Mouse (Mus musculus) adrenal gland, postnatal 14 days (tissue): ENCODE measurements around the gene Tagln3. TPM values are rescaled to one million over a fixed set of nuclear protein-coding genes. Genes with fewer than 3 reads are reported as not detected.

Experiments used
- total RNA-seq: library from RNA; stranded (reverse); gene quantifications from 2 replicates; pipeline ENCODE4 v1.2.3, GENCODE M21; 2021

Tagln3 gene
- total RNA-seq, 1 experiment from 2014 or later, result 4.1 TPM

Other genes starting within 250 kb of the Tagln3 start
- gene Gm609, start 231.6 kb downstream of the Tagln3 start, total RNA-seq, result 0.11 and 0.19 TPM in 2 replicates
- gene Gm17783, start 192.6 kb downstream of the Tagln3 start, total RNA-seq, result not detected in 2 replicates
- gene Slc9c1, start 189.3 kb downstream of the Tagln3 start, total RNA-seq, result not detected in 2 replicates
- gene Gcsam, start 114.2 kb downstream of the Tagln3 start, total RNA-seq, result 0.34 TPM in 1 of 2 replicates, not detected in the other
- gene BC016579, start 70.5 kb downstream of the Tagln3 start, total RNA-seq, result 0.15 TPM in 1 of 2 replicates, not detected in the other
- 0.19 and 1.2 TPM in 2 replicates for gene Tmprss7, start 30.9 kb downstream of the Tagln3 start, total RNA-seq
- 25.0 and 25.9 TPM in 2 replicates for gene Abhd10, start 18.3 kb upstream of the Tagln3 start, total RNA-seq
- gene Phldb2, start 229.0 kb upstream of the Tagln3 start, total RNA-seq, result 32.7 and 37.4 TPM in 2 replicates